Mouse (Mus musculus) heart, postnatal 4 days (tissue): ENCODE measurements around the gene Defb18. TPM values are rescaled to one million over a fixed set of nuclear protein-coding genes. Genes with fewer than 3 reads are reported as not detected.
"Not testable (repeated sequence)": the region's sequence is repeated elsewhere in the genome, so short reads cannot be mapped to it uniquely, and the experiment has no call there.

Source experiments
- DNase-seq: peaks from one replicate; pipeline ENCODE4 v3.0.0; 2021
- total RNA-seq, 2 experiments: library from RNA; stranded (reverse); gene quantifications; 2 replicates each; pipeline ENCODE4 v1.2.3; 2021

The Defb18 gene
- total RNA-seq: not detected

DNA sequence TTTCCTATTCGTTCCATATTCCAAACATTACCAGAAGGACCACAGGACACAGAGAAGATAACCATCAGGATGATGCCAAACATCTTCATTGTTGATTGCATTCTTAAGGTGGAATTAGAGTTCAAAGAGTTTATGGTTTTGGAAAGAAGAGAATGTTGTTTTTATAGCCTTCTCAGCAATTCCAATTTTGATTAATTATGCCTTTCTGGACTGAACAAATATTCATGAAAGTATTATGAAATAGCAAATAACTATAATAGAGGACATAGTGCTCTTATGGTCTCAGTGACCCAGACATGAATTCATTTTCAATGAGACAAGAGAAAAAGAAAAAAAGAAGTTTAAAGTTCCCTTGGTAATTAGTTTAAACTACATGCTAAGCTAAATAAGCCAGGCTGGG is at the start of gene Defb18:
Defb18 (minus strand) TSS at position 101 of the 400 bp plus-strand sequence.
- DNase-seq: no peak

DNA sequence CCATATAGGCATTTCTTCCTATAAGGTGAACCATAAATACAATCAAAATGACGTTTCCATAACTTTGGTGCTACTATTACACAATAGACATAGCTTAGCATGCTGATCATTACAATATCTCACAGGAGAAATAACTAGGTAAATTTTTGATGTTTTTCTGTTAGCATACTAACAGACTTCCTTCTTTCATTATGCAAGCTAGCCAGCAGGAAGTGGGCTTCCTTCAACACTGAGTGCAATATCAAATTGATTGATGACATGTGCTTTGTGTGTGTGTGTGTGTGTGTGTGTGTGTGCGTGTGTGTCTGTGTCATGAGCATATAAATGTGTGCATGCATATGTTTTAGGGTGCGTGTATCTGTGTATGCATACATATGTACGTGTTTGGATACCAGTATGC is 33.9 kb upstream of the Defb18 start:
- DNase-seq: no peak

DNA sequence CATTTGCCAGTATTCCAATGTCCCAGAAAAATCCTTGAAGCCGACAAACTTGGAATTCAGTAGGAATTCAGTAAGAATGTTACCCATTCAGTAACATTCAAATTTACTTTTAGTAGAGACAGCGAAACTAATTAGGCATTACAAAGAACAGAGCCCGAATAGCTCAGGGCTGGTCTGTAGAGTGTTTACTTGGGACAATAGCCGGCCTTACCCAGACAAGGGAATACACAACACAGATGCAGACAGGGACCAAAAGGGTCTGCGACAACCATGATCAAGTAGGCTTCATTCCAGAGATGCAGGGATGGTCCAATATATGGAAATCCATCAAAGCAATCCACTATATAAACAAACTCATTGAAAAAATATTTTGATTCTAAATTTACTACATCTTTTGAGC is 31.6 kb upstream of the Defb18 start:
- DNase-seq: no peak

DNA sequence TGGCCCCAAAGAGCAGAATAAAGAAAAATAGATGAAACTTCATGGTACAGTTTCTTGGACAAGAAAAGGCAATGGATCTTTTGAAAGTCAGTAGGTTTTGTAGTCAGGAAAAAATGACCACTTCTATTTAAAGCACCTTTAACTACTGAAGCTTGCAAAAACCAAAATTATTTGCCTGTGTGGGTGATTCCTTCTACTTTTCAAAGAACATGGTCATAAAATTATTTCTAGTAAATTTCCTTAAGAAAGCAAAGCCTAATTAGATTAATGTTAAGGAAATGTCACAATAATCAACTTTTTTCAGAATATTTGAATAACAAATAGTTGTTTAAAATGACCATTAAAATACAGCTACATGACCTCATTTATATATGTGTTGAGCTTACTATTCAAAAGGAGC is 27.8 kb upstream of the Defb18 start, which contains the start of gene Defb41:
Defb41 (minus strand) TSS at position 101 of the 400 bp plus-strand sequence.
- DNase-seq: no peak

DNA sequence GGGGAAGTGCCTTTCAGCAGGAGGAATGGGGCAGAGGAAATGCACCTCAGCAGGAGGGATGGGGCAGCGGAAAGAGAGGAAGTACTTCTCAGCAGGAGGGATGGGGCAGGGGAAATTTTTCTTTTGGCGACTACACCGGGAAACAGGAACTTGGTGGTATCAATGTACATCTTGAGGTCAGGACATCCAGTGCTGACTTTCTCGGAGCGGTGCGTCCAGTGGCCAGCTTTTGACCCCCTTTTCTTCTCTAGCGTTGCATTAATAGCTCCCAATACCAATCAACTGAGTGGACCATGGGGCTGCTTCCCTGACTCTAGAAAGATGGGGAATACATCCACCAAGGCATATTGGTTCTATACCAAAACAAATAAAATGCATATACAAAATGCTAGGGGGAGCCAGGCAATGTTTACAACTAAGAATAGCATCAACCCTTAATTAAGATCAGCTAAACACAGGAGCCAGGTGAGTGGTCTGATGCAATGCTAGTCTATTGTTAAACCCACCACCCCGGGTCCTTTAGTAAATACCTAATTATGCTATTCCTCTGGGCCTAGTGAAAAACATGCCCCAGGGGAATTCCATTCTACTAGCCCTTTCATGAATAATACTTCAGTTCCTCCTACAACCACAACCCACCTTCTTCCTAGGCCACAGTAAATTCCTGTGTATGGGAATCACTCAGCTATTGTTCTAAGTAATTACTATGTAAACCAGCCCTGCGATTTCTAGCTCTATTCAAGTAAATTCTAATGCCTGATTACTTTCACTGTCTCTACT is 8.7 kb upstream of the Defb18 start:
- not testable (repeated sequence) for DNase-seq

DNA sequence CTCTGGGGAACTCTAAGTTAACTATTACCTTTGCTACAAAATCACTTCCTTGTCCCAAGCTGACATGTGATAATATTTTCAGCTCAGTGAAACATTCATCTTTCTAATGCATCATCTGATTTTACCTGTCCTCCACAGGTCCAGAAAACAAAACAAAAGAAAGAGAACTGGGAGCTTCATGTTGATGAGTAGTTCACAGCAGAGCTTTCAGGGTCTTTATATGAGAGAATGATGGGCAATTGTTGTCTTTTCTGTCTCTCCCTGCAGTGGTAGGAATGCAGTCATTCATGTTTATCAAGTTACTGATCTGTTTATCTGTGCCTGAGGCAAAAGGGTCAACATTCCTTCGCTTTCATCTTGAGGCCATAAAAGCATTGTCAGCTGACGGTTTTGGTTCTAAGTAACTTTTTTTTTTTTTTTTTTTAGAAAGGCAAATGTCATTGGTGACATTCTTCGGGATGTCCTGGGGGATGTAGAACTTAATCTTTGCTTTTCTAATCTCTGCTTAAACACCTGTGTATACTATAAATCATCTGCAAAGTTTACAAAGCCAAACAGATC is 13.8 kb downstream of the Defb18 start:
- no peak for DNase-seq

DNA sequence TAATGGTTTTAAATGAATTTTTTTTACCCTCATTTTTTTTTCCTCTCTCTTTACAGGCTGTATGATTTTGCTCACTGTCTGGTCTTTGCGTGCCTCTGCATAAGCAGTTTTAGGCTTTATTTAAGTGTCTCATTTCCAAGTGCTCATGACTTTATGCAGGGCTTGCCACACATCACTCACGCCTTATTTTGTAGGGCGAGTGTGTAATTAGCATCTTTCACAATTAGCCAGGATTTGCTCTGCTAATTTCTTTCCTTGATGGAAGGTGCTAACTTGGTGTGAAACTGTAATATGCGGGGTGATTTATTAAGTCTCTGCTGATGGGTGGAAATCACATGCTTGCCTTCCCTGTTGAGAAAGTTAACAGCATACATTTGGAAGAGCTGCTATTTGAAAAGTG is 45.5 kb downstream of the Defb18 start:
- no peak for DNase-seq

DNA sequence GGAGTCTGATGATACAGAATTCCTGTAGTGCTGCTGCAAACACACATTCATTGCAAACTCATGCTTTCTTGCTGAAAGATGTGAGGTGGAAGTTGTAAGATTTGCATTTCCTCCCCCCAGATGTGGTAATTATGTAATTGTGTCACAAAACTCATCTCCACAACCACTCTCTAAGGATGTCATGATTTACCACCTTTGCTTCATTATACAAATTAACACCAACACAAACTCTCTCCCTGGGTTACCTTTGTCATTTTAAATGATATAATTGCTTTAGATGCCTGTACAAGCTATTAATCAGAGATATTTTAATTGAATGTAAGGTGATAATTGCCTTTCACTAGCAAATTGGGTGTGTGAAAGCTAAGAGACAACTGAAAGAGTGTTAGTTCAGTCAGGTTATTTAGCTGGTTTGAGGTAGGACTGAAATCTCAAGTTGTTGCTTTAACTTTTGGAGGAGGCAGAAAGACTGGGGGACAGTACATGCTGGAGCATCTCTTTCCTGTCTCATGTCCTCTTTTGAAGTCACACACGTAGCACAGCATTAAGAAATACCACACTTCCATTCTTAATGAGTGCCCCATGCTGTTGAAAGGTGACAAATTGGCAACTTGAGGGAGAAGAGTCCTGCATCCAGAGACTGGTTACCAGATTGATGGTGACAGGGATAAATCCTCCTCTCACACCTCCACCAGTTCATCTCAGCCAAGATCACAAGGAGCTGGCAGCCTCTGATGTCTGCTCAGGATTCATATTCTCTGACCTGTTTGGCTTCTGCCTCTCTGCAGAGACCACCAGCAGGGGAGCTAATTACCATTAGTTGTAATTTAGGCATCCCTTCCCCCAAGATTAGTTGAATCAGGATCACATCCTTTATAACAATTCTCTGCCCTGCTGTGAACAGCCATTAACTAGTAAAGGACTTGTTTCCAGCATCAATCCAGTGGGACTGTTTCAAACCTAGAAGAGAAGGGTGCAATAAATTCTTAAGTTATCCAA is 46.2 kb downstream of the Defb18 start:
- no peak for DNase-seq

Other genes starting within 250 kb of the Defb18 start
- not detected for gene Crisp4, start 91.5 kb downstream of the Defb18 start, total RNA-seq
- gene Defb41, start 27.7 kb upstream of the Defb18 start, total RNA-seq: not detected